Mouse (Mus musculus) E14TG2a.4 (cell line): ENCODE measurements around the gene Fbxl21.

Experiments used
- CTCF ChIP-seq: conservative IDR thresholded peaks from 2 replicates; pipeline ENCODE4 v1.5.1; 2014; ENCODE audit warnings: low read length
- POU5F1 ChIP-seq: IDR thresholded peaks from 2 replicates; pipeline ENCODE4 v1.6.1; 2014; ENCODE audit warnings: low read length, borderline replicate concordance

- TF ChIP-seq CTCF (no peak), POU5F1 (no peak)
These were observed 12.5 kb upstream of the Fbxl21 start for GRCm38 (mm10) chr13:56509796-56510195.
